Comparison of ENCODE assay signal across 8 mouse cellular contexts in genomic region chr16:85435427-85435826, GRCm38 (mm10).
DNase-seq lines count a peak whose midpoint lies in the region; ATAC-seq and TF ChIP-seq lines count a peak whose summit lies in the region.

No protein-coding gene starts in this region.

- no peak overlapping the region for H3K4me2 ChIP-seq in heart, embryonic 12.5 days
- H3K4me2 ChIP-seq in heart, postnatal 0 days (ENCODE audit: low read depth, low read length): no peak overlapping the region

- no peaks in the 10 kb centered on the region for H3K4me1 ChIP-seq in heart, embryonic 12.5 days (replicated peaks)
- no peaks in the 10 kb centered on the region for H3K4me1 ChIP-seq in heart, postnatal 0 days (ENCODE audit: control insufficient read depth, insufficient read depth)

- H3K36me3 ChIP-seq in heart, embryonic 12.5 days: no peaks in the 10 kb centered on the region
- no peaks in the 10 kb centered on the region for H3K36me3 ChIP-seq in heart, postnatal 0 days (replicated peaks; ENCODE audit: control insufficient read depth, insufficient read depth, low read length)

- TF ChIP-seq EP300 in heart, postnatal 0 days (IDR thresholded peaks at IDR 0.05; ENCODE audit: low read depth): no peak

- no peak overlapping the region for H3K4me3 ChIP-seq in heart, embryonic 12.5 days
- no peak overlapping the region for H3K4me3 ChIP-seq in heart, postnatal 0 days (ENCODE audit: low read depth, low read length)

- no peak overlapping the region for H3K27ac ChIP-seq in heart, embryonic 12.5 days (ENCODE audit: poor library complexity, severe bottlenecking)
- no peak overlapping the region for H3K27ac ChIP-seq in heart, postnatal 0 days (ENCODE audit: low read depth)

- H3K9me3 ChIP-seq in heart, embryonic 12.5 days (replicated peaks): no peaks in the 10 kb centered on the region
- H3K9me3 ChIP-seq in heart, postnatal 0 days (replicated peaks; ENCODE audit: control insufficient read depth, low read length): no peaks in the 10 kb centered on the region

- H3K27me3 ChIP-seq in heart, embryonic 12.5 days (replicated peaks): no peaks in the 10 kb centered on the region
- H3K27me3 ChIP-seq in heart, postnatal 0 days (ENCODE audit: control insufficient read depth, insufficient read depth, low read length): no peaks in the 10 kb centered on the region

- DNase-seq in heart, adult 18-20 months: peak; percentile 23 to 60
- DNase-seq in urinary bladder, postnatal 25 days (ENCODE audit: low spot score): peak; percentile 7
- DNase-seq in urinary bladder, postnatal 10 days (ENCODE audit: low spot score): no peak
- DNase-seq in heart, postnatal 0 days (ENCODE audit: low spot score): no peak
- DNase-seq in lung, postnatal 25 days (ENCODE audit: low spot score): peak; percentile 31
- DNase-seq in urinary bladder, postnatal 14 days (ENCODE audit: low spot score): no peak

- H3K9ac ChIP-seq in heart, embryonic 12.5 days: no peak overlapping the region
- H3K9ac ChIP-seq in heart, postnatal 0 days (replicated peaks; ENCODE audit: low read depth, low read length): no peak overlapping the region

- TF ChIP-seq CTCF in heart, postnatal 0 days (IDR thresholded peaks at IDR 0.05; ENCODE audit: low read depth): peak; percentile 41

- WGBS in heart, embryonic 12.5 days: 59% methylated on average over 2 of the region's 2 CpGs
- 56% methylated on average over 2 of the region's 2 CpGs for WGBS in heart, postnatal 0 days

- ATAC-seq in heart, embryonic 12.5 days (ENCODE audit: insufficient number of reproducible peaks, low FRiP score): no peak
- ATAC-seq in heart, postnatal 0 days (ENCODE audit: insufficient read depth, low read depth): no peak
- ATAC-seq in monocyte, adult 5-6 weeks (replicated peaks; ENCODE audit: insufficient number of reproducible peaks, low FRiP score, low TSS enrichment, poor library complexity, severe bottlenecking): no peak

Comparison
In these comparisons a context has a peak if more than half of its experiments do, and no peak if none do; other contexts are left out.
1. DNase-seq: peak in heart, adult 18-20 months (2 of 2), urinary bladder, postnatal 25 days (single experiment) and lung, postnatal 25 days (single experiment); none in urinary bladder, postnatal 10 days (single experiment), heart, postnatal 0 days (single experiment) and urinary bladder, postnatal 14 days (single experiment).